Mouse (Mus musculus): ENCODE data around the gene Rtn1. TPM values are rescaled to one million over a fixed set of nuclear protein-coding genes. Genes with fewer than 3 reads are reported as not detected.

The Rtn1 gene
- polyA plus RNA-seq, 1 experiment, result 1,649 TPM

DNA sequence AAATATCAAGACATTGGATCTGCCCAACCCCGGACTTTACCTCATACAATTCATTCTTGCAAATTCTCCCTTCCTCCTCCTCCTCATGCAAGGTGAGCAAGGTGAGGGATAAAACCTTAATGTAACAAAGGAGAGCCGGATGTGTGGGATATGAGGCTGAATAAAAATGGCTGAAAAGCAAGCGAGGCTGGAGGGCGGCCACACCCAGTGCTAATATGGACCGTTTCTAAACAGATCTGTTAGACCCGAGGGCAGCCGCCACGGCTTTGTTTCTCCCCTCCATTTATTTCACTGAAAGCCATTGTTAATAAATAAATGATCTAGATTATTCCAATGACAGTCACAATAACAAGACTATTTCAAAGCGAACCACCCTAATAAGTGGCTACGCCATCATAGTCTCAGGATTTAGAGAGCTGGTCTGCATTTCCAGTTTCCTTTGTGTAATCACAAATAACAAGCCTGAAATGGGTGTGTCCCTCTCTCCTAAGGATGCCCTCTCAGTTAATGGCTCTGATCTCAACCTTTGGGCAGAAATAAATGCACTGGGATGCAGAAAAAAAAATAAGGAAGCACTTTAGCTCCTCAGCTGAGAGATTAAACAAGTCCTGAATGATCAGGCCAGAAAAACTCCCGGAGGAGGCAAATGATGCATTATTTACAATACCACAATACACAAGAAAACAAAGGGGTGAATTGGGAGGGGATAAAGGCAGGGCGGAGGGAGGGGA lies 173.1 kb downstream of the Rtn1 start:
- TF ChIP-seq POLR2A (IDR thresholded peaks at IDR 0.05; ENCODE audit: borderline replicate concordance, extremely low read depth, insufficient read depth, insufficient read length, poor library complexity, severe bottlenecking), result no peak
- DNase-seq (ENCODE audit: low read depth), result peak; percentile 85

GRCm38 (mm10) chr12:72234966-72235365 lies 173.9 kb downstream of the Rtn1 start:
- DNase-seq (ENCODE audit: low read depth), result peak; percentile 61
- TF ChIP-seq CTCF (IDR thresholded peaks at IDR 0.05; ENCODE audit: borderline replicate concordance, extremely low read depth, insufficient read depth, insufficient read length) (no peak), POLR2A (IDR thresholded peaks at IDR 0.05; ENCODE audit: borderline replicate concordance, extremely low read depth, insufficient read depth, insufficient read length, poor library complexity, severe bottlenecking) (no peak)

DNA sequence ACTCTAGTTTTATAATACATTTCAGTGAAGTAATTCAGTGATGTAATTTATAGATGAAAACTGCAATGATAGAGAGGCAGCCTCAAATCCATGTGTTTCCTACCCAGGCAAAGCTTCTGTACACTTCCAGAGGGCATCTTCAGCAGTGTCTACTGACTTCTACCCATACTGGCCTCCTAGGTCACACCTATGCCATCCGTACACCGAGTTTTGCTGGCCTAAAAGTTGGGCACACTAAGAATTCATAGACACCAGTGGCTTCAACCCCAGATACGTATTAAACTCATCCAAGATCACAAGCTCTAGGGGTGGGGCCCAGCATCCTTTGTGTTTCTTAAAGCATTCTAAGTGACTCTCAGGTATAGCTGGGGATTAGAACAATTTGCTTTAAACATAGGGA lies 174.7 kb downstream of the Rtn1 start:
- TF ChIP-seq POLR2A (IDR thresholded peaks at IDR 0.05; ENCODE audit: borderline replicate concordance, extremely low read depth, insufficient read depth, insufficient read length, poor library complexity, severe bottlenecking), result no peak
- TF ChIP-seq CTCF (IDR thresholded peaks at IDR 0.05; ENCODE audit: borderline replicate concordance, extremely low read depth, insufficient read depth, insufficient read length), result no peak
- DNase-seq (ENCODE audit: low read depth), result no peak

GRCm38 (mm10) chr12:72232826-72233790 lies 175.7 kb downstream of the Rtn1 start:
- DNase-seq (ENCODE audit: low read depth), result peak; percentile 53
- no peak for TF ChIP-seq CTCF (IDR thresholded peaks at IDR 0.05; ENCODE audit: borderline replicate concordance, extremely low read depth, insufficient read depth, insufficient read length)
- no peak for TF ChIP-seq POLR2A (IDR thresholded peaks at IDR 0.05; ENCODE audit: borderline replicate concordance, extremely low read depth, insufficient read depth, insufficient read length, poor library complexity, severe bottlenecking)

DNA sequence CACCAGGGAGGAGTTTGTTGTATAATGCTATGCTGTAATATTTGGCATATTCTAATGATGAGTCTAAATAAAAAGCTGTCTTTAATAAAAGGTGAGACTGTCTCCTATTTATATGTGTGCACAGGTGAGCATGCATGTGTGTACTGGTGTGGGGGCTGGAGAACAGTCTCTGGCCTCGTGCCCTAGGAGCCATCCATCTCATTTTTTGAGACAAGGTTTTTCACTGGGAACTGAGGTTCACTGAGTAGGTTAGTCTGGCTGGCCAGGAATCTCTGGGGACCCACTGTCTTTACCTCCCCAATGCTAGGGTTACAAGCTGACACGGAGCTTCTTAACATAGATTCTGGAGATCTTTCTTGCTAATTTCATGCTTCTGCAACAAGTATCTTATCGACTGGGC lies 176.7 kb downstream of the Rtn1 start:
- TF ChIP-seq POLR2A (IDR thresholded peaks at IDR 0.05; ENCODE audit: borderline replicate concordance, extremely low read depth, insufficient read depth, insufficient read length, poor library complexity, severe bottlenecking) (no peak), CTCF (IDR thresholded peaks at IDR 0.05; ENCODE audit: borderline replicate concordance, extremely low read depth, insufficient read depth, insufficient read length) (no peak)
- DNase-seq (ENCODE audit: low read depth), result no peak

GRCm38 (mm10) chr12:72229451-72230196 lies 179.2 kb downstream of the Rtn1 start:
- TF ChIP-seq CTCF (IDR thresholded peaks at IDR 0.05; ENCODE audit: borderline replicate concordance, extremely low read depth, insufficient read depth, insufficient read length) (no peak), POLR2A (IDR thresholded peaks at IDR 0.05; ENCODE audit: borderline replicate concordance, extremely low read depth, insufficient read depth, insufficient read length, poor library complexity, severe bottlenecking) (no peak)
- no peak for DNase-seq (ENCODE audit: low read depth)

- DNase-seq (ENCODE audit: low read depth), result no peak
- no peak for TF ChIP-seq POLR2A (IDR thresholded peaks at IDR 0.05; ENCODE audit: borderline replicate concordance, extremely low read depth, insufficient read depth, insufficient read length, poor library complexity, severe bottlenecking)
- TF ChIP-seq CTCF (IDR thresholded peaks at IDR 0.05; ENCODE audit: borderline replicate concordance, extremely low read depth, insufficient read depth, insufficient read length), result no peak
Measured at GRCm38 (mm10) chr12:72227731-72228130, 181.1 kb downstream of the Rtn1 start.

DNA sequence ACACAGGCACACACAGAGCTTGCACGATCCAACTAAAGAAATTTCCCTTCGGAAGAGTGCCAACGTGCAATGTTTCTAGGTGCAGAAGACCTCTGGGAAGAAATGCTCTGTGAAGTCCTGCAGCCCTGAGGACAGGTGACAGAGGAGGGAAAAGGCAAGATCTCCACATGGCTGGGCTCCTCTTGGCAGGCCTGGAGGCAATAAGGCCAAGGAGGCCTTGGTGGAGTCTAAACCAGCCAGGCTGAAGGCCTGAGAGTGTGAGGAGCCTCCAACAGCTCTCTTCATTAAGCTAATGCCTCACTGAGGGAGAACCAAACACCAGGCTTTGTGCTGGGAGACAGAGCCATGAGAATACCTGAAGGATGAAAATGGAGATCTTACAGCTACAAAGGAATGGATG lies 183.5 kb downstream of the Rtn1 start:
- no peak for DNase-seq (ENCODE audit: low read depth)
- no peak for TF ChIP-seq POLR2A (IDR thresholded peaks at IDR 0.05; ENCODE audit: borderline replicate concordance, extremely low read depth, insufficient read depth, insufficient read length, poor library complexity, severe bottlenecking)
- no peak for TF ChIP-seq CTCF (IDR thresholded peaks at IDR 0.05; ENCODE audit: borderline replicate concordance, extremely low read depth, insufficient read depth, insufficient read length)

- DNase-seq (ENCODE audit: low read depth), result no peak
Measured at GRCm38 (mm10) chr12:72223557-72224102, 185.2 kb downstream of the Rtn1 start.

DNA sequence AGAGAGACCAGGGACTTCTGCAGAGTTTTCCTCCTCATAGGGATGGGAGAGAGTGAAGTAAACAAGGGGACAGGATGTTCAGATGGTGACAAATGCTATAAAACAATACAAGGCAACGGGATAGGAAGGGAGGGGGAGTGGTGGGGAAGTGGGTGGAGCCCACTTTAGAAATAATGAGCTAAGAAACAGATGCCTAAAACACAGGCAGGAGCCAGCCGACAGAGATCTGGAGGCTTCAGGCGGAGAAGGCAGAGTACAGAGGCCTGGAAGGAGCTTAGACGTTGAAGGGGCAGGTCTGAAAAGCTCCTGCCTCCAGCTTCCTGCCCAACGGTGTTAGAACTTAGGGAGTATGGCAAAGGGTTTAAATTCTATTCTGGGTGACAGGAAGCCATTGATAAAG lies 195.3 kb downstream of the Rtn1 start:
- TF ChIP-seq CTCF (IDR thresholded peaks at IDR 0.05; ENCODE audit: borderline replicate concordance, extremely low read depth, insufficient read depth, insufficient read length), result no peak
- TF ChIP-seq POLR2A (IDR thresholded peaks at IDR 0.05; ENCODE audit: borderline replicate concordance, extremely low read depth, insufficient read depth, insufficient read length, poor library complexity, severe bottlenecking), result no peak
- no peak for DNase-seq (ENCODE audit: low read depth)

More at GRCm38 (mm10) chr12:72223557-72224102, 185.2 kb downstream of the Rtn1 start:
- TF ChIP-seq POLR2A (IDR thresholded peaks at IDR 0.05; ENCODE audit: borderline replicate concordance, extremely low read depth, insufficient read depth, insufficient read length, poor library complexity, severe bottlenecking), result no peak
- TF ChIP-seq CTCF (IDR thresholded peaks at IDR 0.05; ENCODE audit: borderline replicate concordance, extremely low read depth, insufficient read depth, insufficient read length), result no peak

DNA sequence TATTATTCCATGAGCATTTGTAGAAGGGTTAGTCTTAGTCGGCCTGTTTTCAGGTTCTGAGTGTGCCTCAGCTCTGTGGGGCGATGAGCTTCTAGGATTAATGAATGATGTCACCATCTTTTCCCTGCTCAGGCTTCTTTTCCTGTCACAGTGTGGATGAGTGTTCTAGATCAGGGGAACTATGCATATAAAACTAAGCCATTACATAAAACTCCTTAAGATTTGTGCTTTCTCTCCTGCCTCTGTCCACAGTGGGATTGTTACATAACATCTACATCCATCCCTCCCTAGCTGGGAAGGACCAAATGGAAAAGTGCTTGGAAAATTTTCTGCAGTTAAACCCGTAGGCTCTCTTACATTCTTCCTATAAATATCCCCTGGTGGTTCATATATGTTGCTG lies 208.0 kb downstream of the Rtn1 start:
- TF ChIP-seq POLR2A (IDR thresholded peaks at IDR 0.05; ENCODE audit: borderline replicate concordance, extremely low read depth, insufficient read depth, insufficient read length, poor library complexity, severe bottlenecking) (no peak), CTCF (IDR thresholded peaks at IDR 0.05; ENCODE audit: borderline replicate concordance, extremely low read depth, insufficient read depth, insufficient read length) (no peak)
- no peak for DNase-seq (ENCODE audit: low read depth)
